Mouse (Mus musculus) bone marrow macrophage, adult 2 months (primary cell): ENCODE measurements around the gene Rabepk.

Source experiments
- CTCF ChIP-seq: IDR thresholded peaks from 2 replicates; pipeline ENCODE4 v1.5.1; 2012; ENCODE audit warnings: low read depth, mild to moderate bottlenecking, low read length, moderate library complexity
- POLR2A ChIP-seq: IDR thresholded peaks from 2 replicates; pipeline ENCODE4 v1.6.1; 2012; ENCODE audit warnings: mild to moderate bottlenecking, low read depth, low read length, borderline replicate concordance

GRCm38 (mm10) chr2:34771368-34772226 lies 28.1 kb downstream of the Rabepk start, which contains the start of gene Hspa5:
- TF ChIP-seq POLR2A (peak; percentile 94), CTCF (no peak)
